Mouse (Mus musculus): ENCODE data around the gene Kbtbd12. TPM values are rescaled to one million over a fixed set of nuclear protein-coding genes. Genes with fewer than 3 reads are reported as not detected.

Kbtbd12 gene
- polyA plus RNA-seq, 1 experiment from 2014 or later, result 0.28 TPM

- Histone ChIP-seq H3K4me2 (replicated peaks; ENCODE audit: low read depth) (peak overlapping the region; percentile 88), H3K9me3 (ENCODE audit: control insufficient read depth, low read length) (no peaks in the 10 kb centered on the region), H3K36me3 (ENCODE audit: control insufficient read depth, insufficient read depth, low read length) (peaks cover 30% of the 10 kb centered on the region), H3K27ac (replicated peaks) (no peak overlapping the region), H3K4me1 (replicated peaks; ENCODE audit: control insufficient read depth, insufficient read depth) (no peaks in the 10 kb centered on the region), H3K9ac (ENCODE audit: low read length) (no peak overlapping the region), H3K4me3 (ENCODE audit: low read depth, low read length) (peak overlapping the region; percentile 49), H3K27me3 (ENCODE audit: control insufficient read depth, insufficient read depth, low read length) (no peaks in the 10 kb centered on the region)
- TF ChIP-seq EP300 (optimal IDR thresholded peaks at IDR 0.05), result no peak
- TF ChIP-seq CTCF (IDR thresholded peaks at IDR 0.05; ENCODE audit: low read depth), result no peak
- 5% methylated on average over 3 of the region's 3 CpGs for WGBS
- ATAC-seq (ENCODE audit: low FRiP score, low TSS enrichment) (0 out of 2 replicates have a peak, but pooled peaks have one; percentile 1), DNase-seq (ENCODE audit: low spot score) (no peak)
Measured at GRCm38 (mm10) chr6:88500405-88500767, 137.4 kb downstream of the Kbtbd12 start.

- H3K27ac ChIP-seq (replicated peaks), result no peak overlapping the region
- TF ChIP-seq EP300 (optimal IDR thresholded peaks at IDR 0.05) (no peak), CTCF (IDR thresholded peaks at IDR 0.05; ENCODE audit: low read depth) (peak; percentile 83)
- H3K9me3 ChIP-seq (ENCODE audit: control insufficient read depth, low read length), result no peaks in the 10 kb centered on the region
- H3K4me3 ChIP-seq (ENCODE audit: low read depth, low read length), result peak overlapping the region; percentile 49
- no peaks in the 10 kb centered on the region for H3K4me1 ChIP-seq (replicated peaks; ENCODE audit: control insufficient read depth, insufficient read depth)
- WGBS, result 4% methylated on average over 73 of the region's 76 CpGs
- peaks cover 24% of the 10 kb centered on the region for H3K36me3 ChIP-seq (ENCODE audit: control insufficient read depth, insufficient read depth, low read length)
- H3K4me2 ChIP-seq (replicated peaks; ENCODE audit: low read depth), result peak overlapping the region; percentile 88
- peak overlapping the region; percentile 59 for H3K9ac ChIP-seq (ENCODE audit: low read length)
- ATAC-seq (ENCODE audit: low FRiP score, low TSS enrichment), result peak; percentile 45; the same call in 1 of the 2 replicates
- DNase-seq (ENCODE audit: low spot score), result peak; percentile 59
- no peaks in the 10 kb centered on the region for H3K27me3 ChIP-seq (ENCODE audit: control insufficient read depth, insufficient read depth, low read length)
Measured at GRCm38 (mm10) chr6:88499481-88500404, 138.0 kb downstream of the Kbtbd12 start.

Other genes with a start within 250 kb of the Kbtbd12 start
- gene Eefsec, start 191.4 kb downstream of the Kbtbd12 start, polyA plus RNA-seq (2015; fragmentation: Nextera tagmentation; extraction: Ambion mirVana), result 19.5 and 20.6 TPM in 2 replicates
- gene Ruvbl1, start 172.5 kb downstream of the Kbtbd12 start, polyA plus RNA-seq (2015; fragmentation: Nextera tagmentation; extraction: Ambion mirVana), result 35.2 and 37.9 TPM in 2 replicates
- gene Sec61a1, start 119.0 kb downstream of the Kbtbd12 start, polyA plus RNA-seq (2015; fragmentation: Nextera tagmentation; extraction: Ambion mirVana), result 163 and 168 TPM in 2 replicates
- gene Mgll, start 86.5 kb upstream of the Kbtbd12 start, polyA plus RNA-seq (2015; fragmentation: Nextera tagmentation; extraction: Ambion mirVana), result 117 and 127 TPM in 2 replicates
- 25.1 and 26.1 TPM in 2 replicates for gene Abtb1, start 204.0 kb upstream of the Kbtbd12 start, polyA plus RNA-seq (2015; fragmentation: Nextera tagmentation; extraction: Ambion mirVana)
- 31.4 and 38.5 TPM in 2 replicates for gene Podxl2, start 237.1 kb upstream of the Kbtbd12 start, polyA plus RNA-seq (2015; fragmentation: Nextera tagmentation; extraction: Ambion mirVana)